Mouse (Mus musculus) liver, embryonic 13.5 days (tissue): ENCODE results near the gene Il20ra. TPM values are rescaled to one million over a fixed set of nuclear protein-coding genes. Genes with fewer than 3 reads are reported as not detected.

Source experiments
- ATAC-seq: fragments of 200-750 bp; cut with Nextera tagmentation; 2 replicates; pipeline ENCODE4 v1.8.0; 2017; ENCODE audit warnings: low read depth, mild to moderate bottlenecking, moderate number of reproducible peaks, moderate library complexity
- DNase-seq: peaks from one replicate; pipeline ENCODE4 v3.0.0; 2022
- H3K27ac ChIP-seq: fragments of 300-500 bp; sonication (generic); 2 replicates; pipeline ENCODE4 v1.5.1; 2015; ENCODE audit warnings: moderate library complexity, mild to moderate bottlenecking, inconsistent platforms
- H3K27me3 ChIP-seq: fragments of 300-500 bp; sonication (generic); 2 replicates; pipeline ENCODE4 v1.6.1; 2015; ENCODE audit warnings: mild to moderate bottlenecking, inconsistent platforms
- H3K36me3 ChIP-seq: fragments of 300-500 bp; sonication (generic); 2 replicates; pipeline ENCODE4 v1.6.1; 2015; ENCODE audit warnings: mild to moderate bottlenecking, inconsistent platforms
- H3K4me1 ChIP-seq: fragments of 300-500 bp; sonication (generic); replicated peaks from 2 replicates; pipeline ENCODE4 v1.6.1; 2015; ENCODE audit warnings: inconsistent platforms
- H3K4me2 ChIP-seq: fragments of 300-500 bp; sonication (generic); 2 replicates; pipeline ENCODE4 v1.6.1; 2015; ENCODE audit warnings: inconsistent platforms, mild to moderate bottlenecking, moderate library complexity
- H3K4me3 ChIP-seq: fragments of 300-500 bp; sonication (generic); replicated peaks from 2 replicates; pipeline ENCODE4 v1.5.1; 2015; ENCODE audit warnings: mild to moderate bottlenecking, inconsistent platforms
- H3K9ac ChIP-seq: fragments of 300-500 bp; sonication (generic); 2 replicates; pipeline ENCODE4 v1.6.1; 2015; ENCODE audit warnings: mild to moderate bottlenecking, inconsistent platforms
- H3K9me3 ChIP-seq: fragments of 300-500 bp; sonication (generic); replicated peaks from 2 replicates; pipeline ENCODE4 v1.6.1; 2016; ENCODE audit warnings: inconsistent platforms
- WGBS: fragments of 180-500 bp; shearing (Covaris S2); methylation state at CpG from one replicate; pipeline ENCODE4 v1.1.7; 2015; ENCODE audit not compliant: insufficient replicate concordance; 5-methylcytosine and 5-hydroxymethylcytosine counted together
- polyA plus RNA-seq: library from polyadenylated mRNA; unstranded; fragments of >200 nt; fragmentation: Nextera tagmentation; extraction: Ambion mirVana; gene quantifications from 2 replicates; pipeline ENCODE4 v1.2.1, GENCODE M21; 2015

The Il20ra gene
- polyA plus RNA-seq, 1 experiment from 2014 or later, result 0.25 TPM

DNA sequence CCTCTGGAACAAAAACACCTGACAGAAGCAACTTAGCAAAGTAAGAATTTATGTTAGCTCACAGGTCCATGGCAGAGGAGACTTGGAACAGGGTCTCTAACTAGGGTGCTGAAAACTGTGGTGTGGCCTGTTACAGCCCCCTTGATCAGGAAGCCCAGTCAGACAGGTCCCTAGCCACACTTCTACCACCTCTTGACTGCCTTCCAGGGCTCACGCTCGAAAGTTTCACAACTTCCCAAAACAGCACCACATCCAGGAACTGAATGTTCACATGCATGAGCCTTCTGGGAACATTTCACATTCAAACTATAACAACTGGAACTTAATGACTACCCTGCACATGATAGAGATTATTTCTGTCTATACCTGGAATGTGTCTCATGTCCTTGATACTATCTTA, 53.1 kb downstream of the Il20ra start:
- ATAC-seq (no peak), DNase-seq (no peak)
- Histone ChIP-seq H3K4me2 (no peak overlapping the region), H3K4me3 (no peak overlapping the region), H3K4me1 (no peaks in the 10 kb centered on the region), H3K9ac (no peak overlapping the region), H3K36me3 (no peaks in the 10 kb centered on the region), H3K9me3 (no peaks in the 10 kb centered on the region), H3K27me3 (no peaks in the 10 kb centered on the region), H3K27ac (no peak overlapping the region)
- 40% methylated on average over 2 of the region's 2 CpGs for WGBS

DNA sequence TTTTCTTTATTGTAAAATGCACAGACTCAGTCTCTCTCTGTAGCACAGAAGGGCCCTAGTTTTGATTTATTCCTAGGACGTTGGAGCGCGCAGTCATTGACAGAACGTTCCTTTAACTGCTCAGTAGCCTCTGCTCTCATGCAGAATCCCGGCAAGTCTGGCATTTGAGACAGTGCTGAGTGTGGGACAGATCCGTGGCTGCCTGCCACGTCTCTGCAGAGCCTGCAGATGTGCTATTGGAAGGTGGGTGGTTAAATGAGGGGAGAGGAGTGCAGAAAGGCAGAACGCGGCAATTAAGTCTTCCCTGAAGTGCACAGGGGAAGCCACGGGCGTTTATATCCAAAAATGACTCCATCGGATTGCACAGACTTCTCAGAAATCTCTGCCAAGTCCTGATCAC, 66.7 kb downstream of the Il20ra start:
- no peak for ATAC-seq
- Histone ChIP-seq H3K9ac (no peak overlapping the region), H3K4me1 (no peaks in the 10 kb centered on the region), H3K36me3 (no peaks in the 10 kb centered on the region), H3K27ac (no peak overlapping the region), H3K27me3 (no peaks in the 10 kb centered on the region), H3K4me3 (no peak overlapping the region), H3K4me2 (no peak overlapping the region), H3K9me3 (no peaks in the 10 kb centered on the region)
- 75% methylated on average over 12 of the region's 12 CpGs for WGBS
- no peak for DNase-seq

DNA sequence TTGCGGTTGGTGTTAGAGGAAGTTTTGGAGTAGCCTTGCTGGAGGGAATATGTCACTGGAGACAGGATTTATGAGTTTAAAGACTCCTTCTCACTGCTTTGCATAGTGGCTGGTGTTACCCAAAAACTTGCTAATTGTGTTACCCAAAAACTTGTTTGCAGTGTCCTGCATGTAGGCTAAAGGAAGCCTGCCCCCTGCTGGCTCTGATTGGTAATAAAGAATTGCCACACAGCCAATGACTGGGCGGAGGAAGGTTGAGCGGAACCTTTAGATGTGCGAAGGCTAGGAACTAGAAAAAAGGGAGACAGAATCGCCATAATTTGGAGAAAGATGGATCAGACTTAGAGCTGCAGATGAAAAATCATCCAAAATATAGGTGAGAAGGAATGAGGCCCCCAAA, 69.0 kb downstream of the Il20ra start:
- Histone ChIP-seq H3K36me3 (no peaks in the 10 kb centered on the region), H3K4me1 (no peaks in the 10 kb centered on the region), H3K27ac (no peak overlapping the region), H3K9ac (no peak overlapping the region), H3K9me3 (no peaks in the 10 kb centered on the region), H3K4me3 (no peak overlapping the region), H3K4me2 (no peak overlapping the region), H3K27me3 (no peaks in the 10 kb centered on the region)
- no peak for DNase-seq
- no peak for ATAC-seq
- 62% methylated on average over 5 of the region's 5 CpGs for WGBS

DNA sequence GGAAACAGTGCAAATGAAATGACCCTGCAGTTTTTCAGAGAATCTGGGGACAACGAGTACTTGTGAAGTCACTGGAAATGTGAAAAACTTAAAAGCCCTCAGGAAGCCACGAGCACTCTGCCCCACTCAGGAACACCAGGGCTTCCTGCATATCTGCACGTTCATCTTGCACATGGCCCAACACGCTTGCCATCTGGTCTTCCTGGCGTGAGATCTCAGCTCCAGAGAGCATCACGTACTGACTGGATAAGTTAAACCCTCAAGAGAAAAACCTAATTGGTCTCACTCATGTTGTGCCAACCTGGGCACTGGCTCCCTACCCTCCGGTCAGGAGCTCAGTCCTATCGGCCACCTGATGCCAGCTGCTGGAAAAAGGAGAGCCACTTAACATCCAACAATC, 82.6 kb downstream of the Il20ra start:
- Histone ChIP-seq H3K9me3 (no peaks in the 10 kb centered on the region), H3K27ac (no peak overlapping the region), H3K4me3 (no peak overlapping the region), H3K4me2 (no peak overlapping the region), H3K27me3 (no peaks in the 10 kb centered on the region), H3K9ac (no peak overlapping the region), H3K36me3 (no peaks in the 10 kb centered on the region), H3K4me1 (no peaks in the 10 kb centered on the region)
- ATAC-seq (no peak), DNase-seq (no peak)
- WGBS, result 39% methylated on average over 8 of the region's 8 CpGs

DNA sequence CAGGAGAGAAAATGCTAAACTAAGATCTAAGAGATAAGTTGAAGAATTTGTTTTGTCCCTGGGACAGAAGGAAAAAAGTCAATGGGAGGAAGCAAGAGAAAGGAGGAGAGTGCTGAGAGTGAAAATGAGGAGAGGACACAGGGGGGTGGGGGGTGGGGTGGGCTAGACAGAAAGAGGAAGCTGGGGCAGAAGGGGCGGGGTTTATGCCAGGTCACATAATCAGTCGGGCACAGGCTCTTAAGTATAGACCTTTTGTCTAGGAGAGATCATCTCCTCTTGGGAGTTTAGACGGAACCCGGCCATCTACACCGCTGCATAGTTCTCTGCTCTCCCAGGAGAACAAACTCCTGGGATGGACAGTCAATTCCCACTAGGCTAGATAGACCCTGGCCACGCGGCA, 90.6 kb downstream of the Il20ra start:
- H3K4me2 ChIP-seq, result no peak overlapping the region
- DNase-seq, result no peak
- H3K36me3 ChIP-seq, result no peaks in the 10 kb centered on the region
- H3K27ac ChIP-seq, result no peak overlapping the region
- no peak overlapping the region for H3K4me3 ChIP-seq
- H3K9ac ChIP-seq, result no peak overlapping the region
- ATAC-seq, result no peak
- 39% methylated on average over 7 of the region's 7 CpGs for WGBS
- H3K9me3 ChIP-seq, result no peaks in the 10 kb centered on the region
- no peaks in the 10 kb centered on the region for H3K27me3 ChIP-seq
- no peaks in the 10 kb centered on the region for H3K4me1 ChIP-seq

DNA sequence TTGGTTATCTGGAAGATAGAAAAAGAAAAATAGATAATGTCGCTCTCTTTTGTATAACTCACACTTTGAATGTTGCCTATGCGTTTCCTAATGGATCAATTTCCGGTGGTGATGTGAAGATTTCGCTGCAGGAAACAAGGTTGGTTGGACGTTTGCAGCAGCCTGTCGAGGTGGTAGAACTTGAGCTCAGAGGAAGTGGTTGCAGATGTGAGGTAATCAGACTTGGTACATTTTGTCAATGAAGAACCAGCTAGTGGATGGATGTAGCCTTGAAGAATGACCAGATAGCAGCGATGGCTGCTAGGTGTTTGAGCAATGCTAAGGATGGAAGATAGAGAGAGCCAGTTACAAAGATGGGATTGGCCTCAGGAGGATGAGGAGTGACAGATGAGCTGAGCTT, 92.4 kb downstream of the Il20ra start:
- no peaks in the 10 kb centered on the region for H3K9me3 ChIP-seq
- no peak overlapping the region for H3K4me2 ChIP-seq
- H3K4me3 ChIP-seq, result no peak overlapping the region
- no peak overlapping the region for H3K27ac ChIP-seq
- no peaks in the 10 kb centered on the region for H3K4me1 ChIP-seq
- WGBS, result 38% methylated on average over 7 of the region's 7 CpGs
- no peaks in the 10 kb centered on the region for H3K36me3 ChIP-seq
- ATAC-seq (no peak), DNase-seq (no peak)
- no peak overlapping the region for H3K9ac ChIP-seq
- H3K27me3 ChIP-seq, result no peaks in the 10 kb centered on the region

Other genes starting within 250 kb of the Il20ra start
- gene Ifngr1, start 120.6 kb upstream of the Il20ra start, polyA plus RNA-seq, result 40.0 and 43.8 TPM in 2 replicates
- 0.05 TPM in 2 replicates for gene Il22ra2, start 90.6 kb upstream of the Il20ra start, polyA plus RNA-seq
- gene Slc35d3, start 138.9 kb downstream of the Il20ra start, polyA plus RNA-seq, result 4.4 and 4.9 TPM in 2 replicates
- gene Pex7, start 195.1 kb downstream of the Il20ra start, polyA plus RNA-seq, result 28.0 and 28.2 TPM in 2 replicates
- gene Map3k5, start 221.9 kb downstream of the Il20ra start, polyA plus RNA-seq, result 0.71 and 0.78 TPM in 2 replicates